Mouse (Mus musculus) layer of hippocampus, adult 2 months (tissue): ENCODE measurements around the gene Iqgap3. TPM values are rescaled to one million over a fixed set of nuclear protein-coding genes. Genes with fewer than 3 reads are reported as not detected.

Experiments used
- DNase-seq, 2 experiments: peaks; one replicate each; pipeline ENCODE4 v3.0.0; 2022; ENCODE audit warnings: low spot score in 2 of 2
- H3K27ac ChIP-seq: fragments of 200-600 bp; 2 replicates; pipeline ENCODE4 v1.8.1; 2022
- H3K4me3 ChIP-seq: fragments of 200-600 bp; 2 replicates; pipeline ENCODE4 v1.8.1; 2022; ENCODE audit warnings: mild to moderate bottlenecking
- CTCF ChIP-seq: fragments of 200-600 bp; conservative IDR thresholded peaks from 2 replicates; pipeline ENCODE4 v1.8.1; 2022; ENCODE audit warnings: antibody characterized with exemption, mild to moderate bottlenecking, moderate library complexity
- total RNA-seq, 2 experiments: library from RNA; stranded (reverse); gene quantifications; 2 replicates each; pipeline ENCODE4 v1.2.3; 2021

The Iqgap3 gene
- total RNA-seq, 2 experiments from 2014 or later, result 0.25 to 0.59 TPM

DNA sequence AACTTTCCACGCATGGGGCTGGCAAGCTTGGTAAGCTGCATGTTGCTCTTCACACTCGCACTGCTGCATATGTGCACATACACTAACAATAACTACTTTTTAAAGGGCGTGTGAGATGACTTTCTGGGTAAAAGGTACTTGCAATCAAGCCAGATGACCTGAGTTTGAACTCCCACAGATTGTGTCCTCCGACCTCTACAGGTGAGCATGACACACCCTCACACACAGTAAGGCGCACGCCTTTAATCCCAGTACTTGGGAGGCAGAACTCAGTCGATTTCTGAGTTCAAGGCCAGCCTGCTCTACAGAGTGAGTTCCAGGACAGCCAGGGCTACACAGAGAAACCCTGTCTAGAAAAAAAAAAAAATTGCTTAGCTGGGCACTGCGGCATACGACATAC, 54.6 kb downstream of the Iqgap3 start:
- DNase-seq, result no peak
- no peak for TF ChIP-seq CTCF
- Histone ChIP-seq H3K27ac (no peak overlapping the region), H3K4me3 (no peak overlapping the region)

DNA sequence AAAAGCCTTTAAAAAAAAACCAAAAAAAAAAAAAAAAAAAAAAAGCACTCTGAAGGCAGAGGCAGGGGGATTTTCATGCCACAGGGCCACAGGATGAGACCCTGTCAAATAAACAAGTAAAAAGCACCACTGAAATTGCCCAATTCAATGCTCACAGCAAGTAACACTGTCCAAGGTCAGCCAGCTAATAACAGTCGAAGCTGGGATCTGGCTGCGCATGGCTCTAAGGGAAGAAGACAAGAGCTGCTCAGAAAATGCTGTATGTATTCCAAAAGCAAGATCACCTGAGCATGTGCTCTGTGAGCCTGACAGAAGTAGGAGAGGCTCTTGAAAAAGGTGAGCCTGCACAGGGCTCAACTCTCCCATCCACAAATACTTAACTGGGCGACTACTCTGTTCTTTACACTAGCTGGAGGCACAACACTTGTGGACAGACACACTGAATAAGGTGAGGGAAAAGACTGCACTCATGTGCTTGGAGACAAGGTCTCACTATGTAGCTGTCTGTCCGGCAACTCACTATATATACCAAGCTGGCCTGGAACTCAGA, 55.2 kb downstream of the Iqgap3 start:
- no peak for TF ChIP-seq CTCF
- H3K27ac ChIP-seq, result peak overlapping the region; percentile 96; the same call in 1 of the 2 replicates
- no peak overlapping the region; the same call in 1 of the 2 replicates for H3K4me3 ChIP-seq
- DNase-seq, result no peak

DNA sequence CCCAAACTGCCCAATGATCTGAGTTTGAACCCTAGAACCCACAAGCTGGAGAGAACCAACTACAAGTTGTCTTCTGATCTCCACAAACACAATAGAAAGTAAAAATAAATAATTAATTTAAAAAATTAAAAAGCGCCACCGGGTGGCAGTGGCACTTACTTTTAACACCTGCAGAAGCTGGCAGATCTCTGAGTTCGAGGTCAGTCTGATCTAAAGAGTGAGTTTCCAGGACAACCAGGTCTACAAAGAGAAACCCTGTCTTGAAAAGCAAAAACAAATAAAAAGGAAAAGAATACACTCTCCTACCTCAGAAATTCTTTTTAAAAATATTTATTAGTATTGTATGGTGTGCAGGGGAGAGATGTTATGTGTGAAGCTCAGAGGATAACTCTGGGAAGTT, 56.0 kb downstream of the Iqgap3 start:
- DNase-seq, result no peak
- H3K27ac ChIP-seq, result peak overlapping the region; percentile 96

DNA sequence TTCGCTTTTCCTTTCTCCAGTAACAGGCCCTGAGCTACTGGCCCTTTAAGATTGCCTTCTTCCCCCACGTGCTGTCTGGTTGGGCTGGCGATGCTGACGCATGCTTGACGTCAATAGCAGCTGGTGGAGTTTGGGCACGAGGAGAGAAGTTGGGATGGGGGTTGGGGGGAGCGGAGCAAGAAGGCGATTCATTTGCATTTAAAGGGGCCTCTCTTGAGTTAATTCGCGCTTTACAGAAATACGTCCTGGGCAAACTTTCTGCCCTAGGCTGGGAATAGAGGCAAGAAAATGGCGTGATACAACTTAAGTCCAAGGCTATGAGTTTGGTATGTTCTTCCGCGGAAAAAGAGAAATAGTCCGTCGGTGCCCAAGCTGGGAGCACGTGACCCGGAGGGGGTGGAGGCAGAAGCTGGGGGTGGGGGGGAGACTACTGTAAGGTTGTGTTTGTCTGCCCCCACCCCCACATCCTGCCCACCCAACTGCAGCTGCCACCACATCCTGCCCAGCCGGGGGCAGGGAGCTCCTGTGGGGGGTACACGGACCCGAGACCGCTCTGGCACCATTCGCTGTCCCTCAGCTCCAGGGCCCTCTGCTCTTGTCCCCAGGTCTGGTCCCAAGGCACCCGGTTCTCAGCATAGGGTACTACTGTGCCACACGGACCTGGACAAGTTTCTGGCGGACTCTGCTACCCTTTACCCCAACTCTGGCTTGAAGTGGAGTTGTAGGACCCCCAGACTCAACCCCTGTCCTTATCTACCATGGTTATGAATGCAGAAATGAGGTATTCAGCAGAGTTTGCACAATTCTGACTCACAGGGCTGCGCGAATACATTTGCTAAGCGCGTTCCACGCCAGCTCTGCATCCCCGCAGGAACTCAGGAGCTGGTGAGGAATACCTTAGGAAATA, 56.8 kb downstream of the Iqgap3 start:
- peak; percentile 96 to 98 for DNase-seq
- peak overlapping the region; percentile 65 for H3K4me3 ChIP-seq
- no peak for TF ChIP-seq CTCF
- peak overlapping the region; percentile 96 for H3K27ac ChIP-seq

More for the DNA sequence above, 56.0 kb downstream of the Iqgap3 start:
- peak overlapping the region; percentile 65 for H3K4me3 ChIP-seq
- TF ChIP-seq CTCF, result peak; percentile 59

DNA sequence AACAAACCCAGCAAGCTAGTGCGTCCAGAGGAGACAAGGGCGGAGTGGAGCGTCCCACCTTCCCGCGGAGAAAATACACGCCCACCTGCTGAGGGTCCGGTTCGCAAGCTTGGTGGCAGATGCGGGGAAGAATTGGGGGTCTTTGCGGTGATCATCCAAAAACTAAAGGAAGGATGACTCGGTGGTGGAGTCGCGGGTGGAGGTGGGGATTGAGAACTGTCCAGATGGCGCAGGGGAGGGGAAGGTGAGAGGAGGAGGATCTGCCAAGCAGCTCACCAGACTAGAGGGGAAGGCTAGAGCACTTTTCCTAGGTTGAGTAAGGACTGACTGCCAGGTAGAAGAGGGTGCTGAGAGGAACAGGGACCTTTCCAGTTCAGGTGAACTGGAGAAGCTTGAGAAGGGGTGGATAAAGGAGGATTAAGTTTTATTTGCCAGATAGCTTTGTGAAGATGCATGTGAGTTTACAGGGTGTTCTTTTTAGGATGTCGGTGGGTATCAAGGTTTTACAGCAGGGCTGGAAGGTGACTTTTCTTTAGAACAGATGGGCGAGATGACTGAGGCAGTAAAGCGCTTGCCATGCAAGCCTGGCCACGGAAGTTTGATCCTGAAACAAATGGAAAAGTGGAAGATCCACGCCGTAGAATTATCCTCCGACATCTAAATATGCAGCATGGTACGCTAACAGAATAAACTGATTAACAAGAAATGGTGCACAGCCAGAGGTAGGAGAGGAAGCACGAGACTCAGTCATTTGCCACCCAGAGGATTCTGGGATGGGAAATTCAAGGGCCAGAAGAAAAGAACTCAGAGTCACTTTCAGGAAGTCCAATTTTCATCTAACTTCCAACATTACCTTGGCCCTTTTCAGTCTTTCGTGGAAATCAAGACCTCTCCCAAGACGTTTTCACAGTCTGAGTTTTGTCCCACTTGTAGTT, 57.7 kb downstream of the Iqgap3 start:
- TF ChIP-seq CTCF, result no peak
- Histone ChIP-seq H3K27ac (peak overlapping the region; percentile 96), H3K4me3 (peak overlapping the region; percentile 65)
- peak in 1 of 2 experiments; percentile 31 for DNase-seq

DNA sequence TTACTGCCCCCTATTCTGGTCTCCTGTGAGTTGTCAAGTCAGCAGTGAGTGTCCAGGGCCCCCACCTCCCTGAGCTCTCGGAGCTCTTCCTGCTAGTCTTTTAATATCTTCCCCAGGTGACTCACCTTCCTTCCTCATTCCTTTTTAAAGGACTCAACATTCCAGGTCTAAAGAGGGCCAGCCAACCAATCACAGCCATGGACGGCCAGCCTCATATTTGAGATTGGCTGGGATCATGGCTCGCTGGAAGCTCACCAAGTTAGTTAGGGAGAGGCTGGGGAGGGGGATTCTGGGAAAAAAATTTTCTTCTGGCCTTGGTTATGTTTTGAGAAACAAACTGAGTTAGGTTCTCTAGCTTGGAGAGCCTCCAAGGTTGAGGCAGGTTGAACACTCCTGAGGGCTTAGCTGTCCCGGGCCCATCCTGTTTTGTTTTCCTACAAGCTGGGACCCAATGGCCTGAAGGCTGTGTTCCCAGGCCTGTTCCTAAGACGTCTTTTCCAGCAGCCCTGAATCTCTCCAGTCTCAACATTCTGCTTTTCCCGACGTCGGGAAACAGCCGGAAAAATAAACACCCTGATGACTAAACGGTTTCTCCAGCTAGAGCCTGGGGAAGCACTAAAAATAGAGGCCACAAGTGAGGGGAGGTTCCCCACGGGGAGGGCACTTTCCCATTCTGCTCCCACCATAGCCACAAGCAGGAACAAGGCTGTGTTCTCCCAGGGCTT, 58.6 kb downstream of the Iqgap3 start:
- Histone ChIP-seq H3K27ac (peak overlapping the region; percentile 96), H3K4me3 (no peak overlapping the region)
- no peak for TF ChIP-seq CTCF
- DNase-seq, result peak in 1 of 2 experiments; percentile 39

DNA sequence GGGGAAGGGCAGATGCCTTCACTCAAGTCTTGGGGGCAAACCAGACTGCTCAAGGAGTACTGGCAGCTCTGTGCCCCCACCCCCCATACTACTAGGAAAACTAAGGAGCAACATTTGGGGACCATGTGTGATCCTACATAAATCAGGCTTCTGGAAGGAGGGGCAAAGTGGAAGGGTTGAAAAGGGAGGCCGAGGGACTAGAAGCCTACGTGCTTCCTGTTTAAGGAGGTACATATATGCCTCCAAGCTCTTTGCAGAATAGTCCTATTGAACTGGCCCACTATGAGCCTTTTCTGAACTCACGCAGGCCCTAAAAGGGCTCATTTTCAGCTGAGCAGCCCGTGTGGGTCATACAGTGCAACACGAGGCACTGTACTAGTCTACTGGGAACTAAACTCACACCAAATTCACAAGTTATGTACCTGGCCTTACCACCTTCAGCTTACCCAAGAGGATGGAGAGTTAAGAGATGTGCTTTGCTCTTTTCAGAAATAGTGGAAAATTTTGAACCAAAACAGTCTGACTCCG, 59.2 kb downstream of the Iqgap3 start:
- H3K4me3 ChIP-seq, result peak overlapping the region; percentile 63
- no peak for DNase-seq
- TF ChIP-seq CTCF, result no peak
- H3K27ac ChIP-seq, result peak overlapping the region; percentile 96

DNA sequence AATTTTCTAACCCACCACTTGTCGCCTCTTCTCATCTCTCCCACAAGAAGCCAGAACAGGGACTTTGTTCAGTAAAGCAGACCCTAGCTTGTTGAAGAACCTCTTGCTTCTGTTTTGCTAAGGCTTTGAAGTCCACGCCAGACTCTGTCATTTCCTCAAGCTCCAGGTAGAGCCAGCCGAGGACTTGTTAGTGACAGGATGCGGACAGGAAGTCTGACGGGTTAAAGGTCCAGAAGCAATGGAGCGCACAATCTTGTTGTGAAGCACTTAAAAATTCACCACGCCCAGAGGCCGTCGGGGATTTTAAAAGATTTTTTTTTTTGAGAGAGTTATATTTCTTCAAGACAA, 59.6 kb downstream of the Iqgap3 start:
- Histone ChIP-seq H3K27ac (peak overlapping the region; percentile 96), H3K4me3 (peak overlapping the region; percentile 63)
- TF ChIP-seq CTCF, result no peak
- no peak for DNase-seq

DNA sequence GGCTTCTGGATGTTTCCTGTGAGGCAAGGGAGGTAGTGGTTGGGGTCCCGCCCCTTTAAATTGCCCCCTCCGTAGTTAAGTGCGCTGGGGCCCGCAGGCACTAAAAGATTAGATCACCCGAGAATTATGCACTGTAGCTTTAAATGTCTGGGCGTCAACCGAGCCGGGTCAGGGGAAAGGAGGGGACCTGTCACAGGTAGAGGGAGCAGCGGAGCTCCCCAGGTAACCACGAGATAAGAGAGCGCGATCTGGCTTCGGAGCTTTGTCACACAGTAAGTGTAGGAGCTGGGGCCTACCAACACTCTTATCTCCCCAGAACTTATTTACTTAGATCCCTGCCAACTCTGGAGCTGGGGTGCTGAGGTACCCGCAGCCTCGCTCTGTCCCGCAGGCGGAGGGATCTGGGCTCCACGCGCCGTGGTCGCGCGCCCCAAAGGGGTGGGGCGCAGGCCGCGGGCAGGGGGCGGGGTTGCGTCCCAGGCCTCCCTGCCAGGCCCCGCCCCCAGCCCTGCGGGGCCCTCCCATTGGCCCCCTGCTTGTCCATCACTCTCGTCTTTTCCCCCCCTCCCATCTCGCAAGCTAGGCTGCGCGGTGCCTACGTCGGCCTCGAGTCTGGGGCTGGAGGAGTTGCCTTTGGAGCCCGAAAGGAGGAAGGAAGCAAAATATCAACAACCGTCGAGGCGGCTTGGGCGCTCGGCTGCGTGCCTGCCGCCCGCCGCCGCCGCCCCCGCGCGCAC, 60.2 kb downstream of the Iqgap3 start, which contains the start of gene Mef2d:
Gene Mef2d, plus strand, starts transcription at position 586 of the 737 bp plus-strand sequence.
- Histone ChIP-seq H3K27ac (peak within 1 kb of the TSS; percentile 96), H3K4me3 (peak within 1 kb of the TSS; percentile 63)
- DNase-seq, result peak; percentile 93 to 95
- TF ChIP-seq CTCF, result peak; percentile 57

DNA sequence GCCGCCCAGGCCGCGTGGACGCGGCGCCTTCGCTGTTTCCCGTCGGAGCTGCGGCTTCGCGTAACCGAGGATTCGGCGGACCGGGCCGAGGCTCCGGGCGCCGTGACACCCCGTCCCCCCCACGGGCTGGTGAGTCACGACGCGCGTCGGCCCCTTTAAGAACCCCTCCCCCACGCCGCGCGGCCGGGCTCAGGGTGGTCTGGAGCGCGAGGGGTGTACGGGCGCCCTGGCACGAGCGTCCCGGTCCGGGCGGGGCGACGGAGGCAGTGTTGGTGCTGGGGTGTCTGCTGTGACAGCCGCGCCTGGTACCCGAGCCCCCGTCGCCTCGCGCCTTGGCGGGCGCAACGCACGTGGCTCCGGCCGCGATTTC, 60.8 kb downstream of the Iqgap3 start:
- peak in 1 of 2 experiments; percentile 59 for DNase-seq
- no peak for TF ChIP-seq CTCF
- peak overlapping the region; percentile 63 for H3K4me3 ChIP-seq
- peak overlapping the region; percentile 96 for H3K27ac ChIP-seq
